Mouse (Mus musculus) kidney, adult 2 months (tissue): ENCODE data around the gene Tbc1d10a.

Source experiments
- CTCF ChIP-seq: fragments of 200-500 bp; conservative IDR thresholded peaks from 2 replicates; pipeline ENCODE4 v1.5.1; 2011; ENCODE audit warnings: low read depth, mild to moderate bottlenecking, control low read depth, low read length, moderate library complexity, mixed read lengths; ENCODE audit not compliant: insufficient read depth, insufficient read length
- POLR2A ChIP-seq: fragments of 200-500 bp; IDR thresholded peaks from one replicate; pipeline ENCODE4 v1.6.1; 2011; ENCODE audit warnings: low read depth, low read length, control low read depth

DNA sequence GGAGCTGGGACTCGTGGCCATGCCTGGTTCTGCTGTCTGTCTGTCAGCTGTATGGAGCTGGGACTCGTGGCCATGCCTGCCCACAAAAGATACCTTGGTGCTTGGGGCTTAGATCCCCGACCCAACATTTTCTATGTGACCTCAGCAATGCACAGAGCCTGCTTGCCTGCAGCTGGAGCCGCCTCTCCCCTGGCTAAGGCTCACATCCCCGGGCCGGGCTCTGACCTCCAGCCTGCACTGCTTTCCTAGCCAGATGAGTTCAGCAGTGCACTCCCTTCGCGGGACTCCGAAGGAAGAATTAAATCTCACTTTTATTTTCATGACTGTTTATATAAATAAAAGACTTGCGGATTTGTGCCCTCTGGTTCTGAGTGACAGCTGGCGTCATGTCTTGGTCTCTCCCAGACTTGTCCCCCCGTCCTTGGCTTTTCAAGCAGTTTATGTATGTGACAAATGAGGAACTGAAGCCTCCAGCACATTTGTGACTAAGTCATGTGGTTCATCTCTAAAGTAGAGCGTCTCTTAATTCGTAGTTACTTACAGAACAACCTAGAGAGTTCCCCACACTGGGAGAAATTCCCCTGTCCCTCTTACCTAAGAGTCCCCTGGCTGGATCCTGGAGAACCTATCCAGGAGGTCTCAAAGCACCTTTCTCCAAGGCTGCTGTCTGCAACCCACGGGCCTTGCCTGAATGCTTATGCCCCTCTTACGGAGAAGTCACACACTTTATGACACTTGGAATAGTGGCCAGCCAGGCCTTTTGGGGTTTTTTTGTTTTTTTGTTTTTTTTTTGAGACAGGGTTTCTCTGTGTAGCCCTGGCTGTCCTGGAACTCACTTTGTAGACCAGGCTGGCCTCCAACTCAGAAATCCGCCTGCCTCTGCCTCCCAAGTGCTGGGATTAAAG lies 35.7 kb downstream of the Tbc1d10a start:
- TF ChIP-seq CTCF (no peak), POLR2A (no peak)
